Comparison of ENCODE assay signal across 40 mouse cellular contexts in the genomic region with DNA sequence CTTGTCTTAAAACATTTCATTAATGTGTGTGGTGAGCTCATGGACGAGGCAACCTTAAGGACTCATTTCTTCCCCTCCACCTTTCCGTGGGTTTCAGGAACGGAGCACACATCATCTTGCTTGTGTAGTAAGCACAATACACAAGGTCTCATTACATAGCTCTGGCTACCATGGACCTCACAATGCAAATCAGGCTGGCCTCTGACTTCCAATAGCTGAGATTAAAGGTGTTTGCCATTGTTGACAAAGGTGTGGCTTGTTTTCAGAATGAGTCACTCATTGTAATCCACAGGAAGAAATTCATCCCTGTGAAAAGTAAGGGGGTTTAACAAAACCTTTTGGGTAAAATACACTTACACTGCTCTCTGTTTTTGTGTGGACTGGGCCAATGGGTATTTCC. TPM values are rescaled to one million over a fixed set of nuclear protein-coding genes. Genes with fewer than 3 reads are reported as not detected.
DNase-seq lines count a peak whose midpoint lies in the region; ATAC-seq and TF ChIP-seq lines count a peak whose summit lies in the region.
"Had no signal": no experiment of that assay in that cellular context is flagged by ENCODE, and none has a peak within 500 bp of the region (broad histone marks: within the 10 kb centered on the region; RNA-seq: fewer than 3 reads in every experiment).

No protein-coding gene starts in this region.

- no peak overlapping the region for H3K4me2 ChIP-seq in liver, embryonic 12.5 days
- H3K4me2 ChIP-seq in neural tube, embryonic 15.5 days, result no peak overlapping the region
- no peak overlapping the region for H3K4me2 ChIP-seq in stomach, postnatal 0 days (replicated peaks; ENCODE audit: low read depth)
- H3K4me2 ChIP-seq: embryonic facial prominence, embryonic 15.5 days; forebrain, embryonic 13.5 days; heart, embryonic 15.5 days; limb, embryonic 15.5 days; lung, embryonic 14.5 days; midbrain, embryonic 12.5 days had no signal

- no peak for DNase-seq in liver
- DNase-seq in neural tube, embryonic 10.5 days (ENCODE audit: extremely low spot score, low spot score), result peak; percentile 4
- DNase-seq in ZHBTc4 (ENCODE audit: low read depth, low spot score), result peak; percentile 59
- peak; percentile 52 for DNase-seq in stomach, postnatal 0 days (ENCODE audit: low spot score)
- DNase-seq in adrenal gland, postnatal 14 days, result no peak
- DNase-seq in urinary bladder, adult 18-20 months (ENCODE audit: low spot score in 2 of 2), result no peak
- DNase-seq: adrenal gland, adult 2 months; cerebellum, adult 8-10 months; cerebellum, postnatal 25 days; gastrocnemius, postnatal 25 days; heart, adult 11 months; kidney, postnatal 14 days; layer of hippocampus, postnatal 36 days; left cerebral cortex, postnatal 4 days; lung, embryonic 14.5 days; lung, postnatal 14 days; retina, postnatal 1 day; right cerebral cortex, postnatal 14 days; thymus, adult 18-20 months; thymus, postnatal 25 days had no signal

- no peak overlapping the region for H3K4me3 ChIP-seq in liver, embryonic 12.5 days
- no peak overlapping the region for H3K4me3 ChIP-seq in neural tube, embryonic 15.5 days (replicated peaks)
- no peak overlapping the region for H3K4me3 ChIP-seq in stomach, postnatal 0 days (ENCODE audit: low read depth, low read length)
- H3K4me3 ChIP-seq: embryonic facial prominence, embryonic 10.5 days; embryonic facial prominence, embryonic 15.5 days; forebrain, embryonic 13.5 days; heart, embryonic 10.5 days; heart, embryonic 15.5 days; layer of hippocampus, adult 2 months; limb, embryonic 15.5 days; midbrain, embryonic 12.5 days had no signal

- TF ChIP-seq EP300 in stomach, postnatal 0 days (optimal IDR thresholded peaks at IDR 0.05), result no peak

- H3K27me3 ChIP-seq in liver, embryonic 12.5 days (replicated peaks), result no peaks in the 10 kb centered on the region
- no peaks in the 10 kb centered on the region for H3K27me3 ChIP-seq in neural tube, embryonic 15.5 days (replicated peaks)
- H3K27me3 ChIP-seq in stomach, postnatal 0 days (ENCODE audit: control insufficient read depth, insufficient read depth, low read length), result no peaks in the 10 kb centered on the region
- H3K27me3 ChIP-seq: embryonic facial prominence, embryonic 15.5 days; forebrain, embryonic 13.5 days; heart, embryonic 15.5 days; limb, embryonic 15.5 days; midbrain, embryonic 12.5 days had no signal

- H3K4me1 ChIP-seq in liver, embryonic 12.5 days, result peaks cover 18% of the 10 kb centered on the region
- no peaks in the 10 kb centered on the region for H3K4me1 ChIP-seq in neural tube, embryonic 15.5 days
- H3K4me1 ChIP-seq in stomach, postnatal 0 days (replicated peaks; ENCODE audit: control insufficient read depth, insufficient read depth), result no peaks in the 10 kb centered on the region
- H3K4me1 ChIP-seq: embryonic facial prominence, embryonic 15.5 days; forebrain, embryonic 13.5 days; heart, embryonic 10.5 days; heart, embryonic 15.5 days; limb, embryonic 15.5 days; midbrain, embryonic 12.5 days had no signal

- ATAC-seq in liver, embryonic 12.5 days, result no peak
- no peak for ATAC-seq in neural tube, embryonic 15.5 days (ENCODE audit: low FRiP score)
- peak; percentile 44; the same call in 1 of the 2 replicates for ATAC-seq in stomach, postnatal 0 days (ENCODE audit: low FRiP score, low TSS enrichment)
- ATAC-seq: activated CD4-positive, CD25-positive, alpha-beta regulatory T cell, adult 4 months; forebrain, embryonic 13.5 days; hindbrain, embryonic 16.5 days; intestine, embryonic 16.5 days had no signal

- peaks cover 5% of the 10 kb centered on the region for H3K36me3 ChIP-seq in liver, embryonic 12.5 days
- no peaks in the 10 kb centered on the region for H3K36me3 ChIP-seq in neural tube, embryonic 15.5 days
- H3K36me3 ChIP-seq in stomach, postnatal 0 days (ENCODE audit: control insufficient read depth, insufficient read depth, low read length), result no peaks in the 10 kb centered on the region
- H3K36me3 ChIP-seq: embryonic facial prominence, embryonic 10.5 days; embryonic facial prominence, embryonic 15.5 days; G1E; heart, embryonic 10.5 days; heart, embryonic 15.5 days; limb, embryonic 15.5 days; midbrain, embryonic 12.5 days had no signal

- 79% methylated on average over 3 of the region's 3 CpGs for WGBS in liver, embryonic 12.5 days (ENCODE audit: insufficient replicate concordance)
- WGBS in neural tube, embryonic 15.5 days, result 84% methylated on average over 3 of the region's 3 CpGs
- 56% methylated on average over 3 of the region's 3 CpGs for WGBS in stomach, postnatal 0 days

- TF ChIP-seq CTCF in stomach, postnatal 0 days (IDR thresholded peaks at IDR 0.05; ENCODE audit: low read depth), result no peak

- 0 out of 2 replicates have a peak overlapping the region, but pooled peaks have one; percentile 6 for H3K9ac ChIP-seq in liver, embryonic 12.5 days
- no peak overlapping the region for H3K9ac ChIP-seq in neural tube, embryonic 15.5 days (replicated peaks)
- H3K9ac ChIP-seq in stomach, postnatal 0 days (ENCODE audit: low read length), result no peak overlapping the region
- H3K9ac ChIP-seq: embryonic facial prominence, embryonic 15.5 days; forebrain, embryonic 13.5 days; heart, embryonic 15.5 days; limb, embryonic 15.5 days; lung, embryonic 14.5 days; midbrain, embryonic 12.5 days had no signal

- peak overlapping the region; percentile 82; the same call in 1 of the 2 replicates for H3K27ac ChIP-seq in liver, embryonic 12.5 days
- no peak overlapping the region for H3K27ac ChIP-seq in neural tube, embryonic 15.5 days (replicated peaks)
- H3K27ac ChIP-seq in stomach, postnatal 0 days (replicated peaks), result 0 out of 2 replicates have a peak overlapping the region, but pooled peaks have one; percentile 24
- H3K27ac ChIP-seq: embryonic facial prominence, embryonic 15.5 days; forebrain, embryonic 13.5 days; heart, embryonic 10.5 days; heart, embryonic 15.5 days; layer of hippocampus, adult 2 months; limb, embryonic 15.5 days; midbrain, embryonic 12.5 days had no signal

- H3K9me3 ChIP-seq in liver, embryonic 12.5 days (replicated peaks), result no peaks in the 10 kb centered on the region
- no peaks in the 10 kb centered on the region for H3K9me3 ChIP-seq in neural tube, embryonic 15.5 days (replicated peaks)
- H3K9me3 ChIP-seq in stomach, postnatal 0 days (ENCODE audit: control insufficient read depth, low read length), result no peaks in the 10 kb centered on the region
- H3K9me3 ChIP-seq: embryonic facial prominence, embryonic 10.5 days; embryonic facial prominence, embryonic 15.5 days; forebrain, embryonic 13.5 days; G1E; heart, embryonic 10.5 days; heart, embryonic 15.5 days; limb, embryonic 15.5 days; midbrain, embryonic 12.5 days had no signal

RNA-seq across cellular contexts. Expression of gene Hist1h4n, which starts 3.5 kb away (rescaled TPM):
- polyA plus RNA-seq in liver, embryonic 12.5 days (2016; fragmentation: Nextera tagmentation; extraction: Ambion mirVana), result 20.8 and 25.3 TPM in 2 replicates
- polyA plus RNA-seq in neural tube, embryonic 15.5 days (2015; fragmentation: Nextera tagmentation; extraction: Ambion mirVana), result 3.9 and 6.9 TPM in 2 replicates
- 4.0 and 4.6 TPM in 2 replicates for polyA plus RNA-seq in stomach, postnatal 0 days (2015; fragmentation: Nextera tagmentation; extraction: Ambion mirVana)
- total RNA-seq in adrenal gland, postnatal 14 days (2021), result 37.8 and 56.1 TPM in 2 replicates

RNA-seq across cellular contexts. Expression of gene Hist1h2ap, which starts 4.8 kb away (rescaled TPM):
- 5,867 and 6,049 TPM in 2 replicates for polyA plus RNA-seq in liver, embryonic 12.5 days (2016; fragmentation: Nextera tagmentation; extraction: Ambion mirVana)
- polyA plus RNA-seq in neural tube, embryonic 15.5 days (2015; fragmentation: Nextera tagmentation; extraction: Ambion mirVana), result 380 and 932 TPM in 2 replicates
- polyA plus RNA-seq in stomach, postnatal 0 days (2015; fragmentation: Nextera tagmentation; extraction: Ambion mirVana), result 1,237 and 1,874 TPM in 2 replicates
- total RNA-seq in adrenal gland, postnatal 14 days (2021), result 319 and 352 TPM in 2 replicates

RNA-seq across cellular contexts. Expression of gene Hist1h2br, which starts 5.0 kb away (rescaled TPM):
- 25.4 and 26.3 TPM in 2 replicates for polyA plus RNA-seq in liver, embryonic 12.5 days (2016; fragmentation: Nextera tagmentation; extraction: Ambion mirVana)
- 3.4 and 10.4 TPM in 2 replicates for polyA plus RNA-seq in neural tube, embryonic 15.5 days (2015; fragmentation: Nextera tagmentation; extraction: Ambion mirVana)
- polyA plus RNA-seq in stomach, postnatal 0 days (2015; fragmentation: Nextera tagmentation; extraction: Ambion mirVana), result 8.1 and 10.0 TPM in 2 replicates
- 132 and 133 TPM in 2 replicates for total RNA-seq in adrenal gland, postnatal 14 days (2021)

RNA-seq across cellular contexts. Expression of gene Hist1h4m, which starts 17.0 kb away (rescaled TPM):
- polyA plus RNA-seq in liver, embryonic 12.5 days (2016; fragmentation: Nextera tagmentation; extraction: Ambion mirVana), result not detected in 2 replicates
- not detected in 2 replicates for polyA plus RNA-seq in neural tube, embryonic 15.5 days (2015; fragmentation: Nextera tagmentation; extraction: Ambion mirVana)
- 1.1 TPM in 1 of 2 replicates, not detected in the other for polyA plus RNA-seq in stomach, postnatal 0 days (2015; fragmentation: Nextera tagmentation; extraction: Ambion mirVana)
- total RNA-seq in adrenal gland, postnatal 14 days (2021), result 417 and 512 TPM in 2 replicates
- polyA plus RNA-seq: embryonic facial prominence, embryonic 10.5 days; embryonic facial prominence, embryonic 15.5 days; forebrain, embryonic 13.5 days; G1E; heart, embryonic 10.5 days; heart, embryonic 15.5 days; hindbrain, embryonic 11.5 days; hindbrain, embryonic 16.5 days; intestine, embryonic 16.5 days; kidney, embryonic 14.5 days; limb, embryonic 15.5 days; lung, embryonic 14.5 days; midbrain, embryonic 12.5 days; stomach, embryonic 16.5 days had no signal

RNA-seq across cellular contexts. Expression of gene Hist1h2ao, which starts 18.2 kb away (rescaled TPM):
- polyA plus RNA-seq in liver, embryonic 12.5 days (2016; fragmentation: Nextera tagmentation; extraction: Ambion mirVana), result not detected in 2 replicates
- polyA plus RNA-seq in neural tube, embryonic 15.5 days (2015; fragmentation: Nextera tagmentation; extraction: Ambion mirVana), result 1.5 TPM in 1 of 2 replicates, not detected in the other
- polyA plus RNA-seq in stomach, postnatal 0 days (2015; fragmentation: Nextera tagmentation; extraction: Ambion mirVana), result 0.95 and 1.1 TPM in 2 replicates
- not detected in 2 replicates for total RNA-seq in adrenal gland, postnatal 14 days (2021)
- total RNA-seq: heart, postnatal 25 days; left cerebral cortex, postnatal 4 days had no signal
- polyA plus RNA-seq: adrenal gland, adult 2 months; embryonic facial prominence, embryonic 10.5 days; embryonic facial prominence, embryonic 15.5 days; forebrain, embryonic 13.5 days; heart, embryonic 10.5 days; heart, embryonic 15.5 days; hindbrain, embryonic 11.5 days; hindbrain, embryonic 16.5 days; intestine, embryonic 16.5 days; kidney, embryonic 14.5 days; limb, embryonic 15.5 days; midbrain, embryonic 12.5 days; neural tube, embryonic 14.5 days; small intestine, adult 2 months had no signal

Comparison
In these comparisons a context has a peak if more than half of its experiments do, and no peak if none do; other contexts are left out.
1. DNase-seq: peak in neural tube, embryonic 10.5 days (single experiment), ZHBTc4 (single experiment) and stomach, postnatal 0 days (single experiment); none in liver (single experiment), adrenal gland, postnatal 14 days (single experiment) and urinary bladder, adult 18-20 months (0 of 2).